Mouse (Mus musculus) lung, embryonic 16.5 days (tissue): ENCODE data around the gene Plce1. TPM values are rescaled to one million over a fixed set of nuclear protein-coding genes. Genes with fewer than 3 reads are reported as not detected.
A peak's percentile ranks its signal among the peaks of the same experiment; 100 is the strongest.
"Not testable (repeated sequence)": the region's sequence is repeated elsewhere in the genome, so short reads cannot be mapped to it uniquely, and the experiment has no call there.

Source experiments
- ATAC-seq: fragments of 200-750 bp; cut with Nextera tagmentation; 2 replicates; pipeline ENCODE4 v1.8.0; 2017; ENCODE audit warnings: low read depth, mild to moderate bottlenecking, moderate library complexity
- H3K27ac ChIP-seq: fragments of 300-500 bp; sonication (generic); 2 replicates; pipeline ENCODE4 v1.5.1; 2014; ENCODE audit warnings: mild to moderate bottlenecking, control low read depth, low read length
- H3K27me3 ChIP-seq: fragments of 300-500 bp; sonication (generic); 2 replicates; pipeline ENCODE4 v1.6.1; 2014; ENCODE audit warnings: low read depth, low read length, mixed read lengths; ENCODE audit not compliant: control insufficient read depth, insufficient read depth
- H3K36me3 ChIP-seq: fragments of 300-500 bp; sonication (generic); 2 replicates; pipeline ENCODE4 v1.6.1; 2014; ENCODE audit warnings: low read length; ENCODE audit not compliant: control insufficient read depth, insufficient read depth
- H3K4me1 ChIP-seq: fragments of 300-500 bp; sonication (generic); replicated peaks from 2 replicates; pipeline ENCODE4 v1.6.1; 2014; ENCODE audit warnings: low read length, mixed read lengths; ENCODE audit not compliant: control insufficient read depth, insufficient read depth
- H3K4me2 ChIP-seq: fragments of 300-500 bp; sonication (generic); 2 replicates; pipeline ENCODE4 v1.6.1; 2014; ENCODE audit warnings: low read depth, low read length, control low read depth
- H3K4me3 ChIP-seq: fragments of 300-500 bp; sonication (generic); 2 replicates; pipeline ENCODE4 v1.5.1; 2014; ENCODE audit warnings: mild to moderate bottlenecking, low read length, control low read depth
- H3K9ac ChIP-seq: fragments of 300-500 bp; sonication (generic); 2 replicates; pipeline ENCODE4 v1.6.1; 2014; ENCODE audit warnings: low read length, control low read depth
- H3K9me3 ChIP-seq: fragments of 300-500 bp; sonication (generic); 2 replicates; pipeline ENCODE4 v1.6.1; 2016; ENCODE audit warnings: low read length; ENCODE audit not compliant: control insufficient read depth
- WGBS: fragments of 180-500 bp; shearing (Covaris S2); extraction: QIAGEN DNeasy Blood & Tissue Kit; methylation state at CpG from one replicate; pipeline ENCODE4 v1.1.7; 2014; 5-methylcytosine and 5-hydroxymethylcytosine counted together
- polyA plus RNA-seq: library from polyadenylated mRNA; unstranded; fragments of >200 nt; fragmentation: Nextera tagmentation; extraction: Ambion mirVana; gene quantifications from 2 replicates; pipeline ENCODE4 v1.2.1, GENCODE M21; 2015

The Plce1 gene
- polyA plus RNA-seq, 1 experiment from 2014 or later, result 4.1 TPM

- WGBS, result 61% methylated on average over 1 of the region's 1 CpGs
- no peak overlapping the region for H3K27ac ChIP-seq
Measured at GRCm38 (mm10) chr19:38558816-38559215, 77.9 kb downstream of the Plce1 start.

GRCm38 (mm10) chr19:38561887-38562286 is 81.0 kb downstream of the Plce1 start:
- ATAC-seq, H3K9me3 ChIP-seq, H3K27me3 ChIP-seq, H3K4me3 ChIP-seq, H3K27ac ChIP-seq, H3K4me1 ChIP-seq, H3K4me2 ChIP-seq, H3K36me3 ChIP-seq, H3K9ac ChIP-seq: not testable (repeated sequence)
- WGBS, result 73% methylated on average over 1 of the region's 1 CpGs

More at GRCm38 (mm10) chr19:38558816-38559215, 77.9 kb downstream of the Plce1 start:
- no peak overlapping the region for H3K9ac ChIP-seq
- H3K27me3 ChIP-seq, result no peaks in the 10 kb centered on the region
- no peaks in the 10 kb centered on the region for H3K9me3 ChIP-seq
- H3K4me3 ChIP-seq, result no peak overlapping the region
- H3K4me1 ChIP-seq, result no peaks in the 10 kb centered on the region
- no peak overlapping the region for H3K4me2 ChIP-seq
- ATAC-seq, result no peak
- H3K36me3 ChIP-seq, result no peaks in the 10 kb centered on the region

- Histone ChIP-seq H3K9me3 (no peaks in the 10 kb centered on the region), H3K27ac (no peak overlapping the region), H3K4me2 (no peak overlapping the region), H3K4me3 (no peak overlapping the region), H3K4me1 (0 out of 2 replicates have a peak, but pooled peaks cover 2% of the 10 kb centered on the region), H3K27me3 (no peaks in the 10 kb centered on the region), H3K36me3 (no peaks in the 10 kb centered on the region), H3K9ac (no peak overlapping the region)
- ATAC-seq, result no peak
Measured at GRCm38 (mm10) chr19:38566156-38566555, 85.2 kb downstream of the Plce1 start.

GRCm38 (mm10) chr19:38566752-38567151 is 85.8 kb downstream of the Plce1 start:
- Histone ChIP-seq H3K27ac (no peak overlapping the region), H3K36me3 (no peaks in the 10 kb centered on the region), H3K4me2 (peak overlapping the region; percentile 12; the same call in 1 of the 2 replicates), H3K9me3 (no peaks in the 10 kb centered on the region), H3K27me3 (no peaks in the 10 kb centered on the region), H3K4me1 (0 out of 2 replicates have a peak, but pooled peaks cover 2% of the 10 kb centered on the region), H3K9ac (no peak overlapping the region), H3K4me3 (no peak overlapping the region)
- ATAC-seq, result peak; percentile 66
- WGBS, result 16% methylated on average over 7 of the region's 7 CpGs

- Histone ChIP-seq H3K27me3 (no peaks in the 10 kb centered on the region), H3K36me3 (no peaks in the 10 kb centered on the region), H3K9me3 (no peaks in the 10 kb centered on the region), H3K4me2 (no peak overlapping the region), H3K27ac (no peak overlapping the region), H3K4me1 (0 out of 2 replicates have a peak, but pooled peaks cover 2% of the 10 kb centered on the region), H3K4me3 (no peak overlapping the region), H3K9ac (no peak overlapping the region)
- ATAC-seq, result no peak
- 48% methylated on average over 5 of the region's 5 CpGs for WGBS
Measured at GRCm38 (mm10) chr19:38567331-38567730, 86.4 kb downstream of the Plce1 start.

GRCm38 (mm10) chr19:38578554-38579146 is 97.7 kb downstream of the Plce1 start:
- Histone ChIP-seq H3K9ac (no peak overlapping the region), H3K4me2 (peak overlapping the region; percentile 33), H3K9me3 (no peaks in the 10 kb centered on the region), H3K4me3 (0 out of 2 replicates have a peak overlapping the region, but pooled peaks have one; percentile 14), H3K27ac (no peak overlapping the region), H3K27me3 (no peaks in the 10 kb centered on the region), H3K36me3 (no peaks in the 10 kb centered on the region), H3K4me1 (peaks cover 6% of the 10 kb centered on the region)
- peak; percentile 71; the same call in 1 of the 2 replicates for ATAC-seq
- 7% methylated on average over 8 of the region's 8 CpGs for WGBS

- no peak for ATAC-seq
- WGBS, result 71% methylated on average over 1 of the region's 1 CpGs
- no peak overlapping the region for H3K4me2 ChIP-seq
- H3K9ac ChIP-seq, result no peak overlapping the region
- no peak overlapping the region for H3K27ac ChIP-seq
- H3K36me3 ChIP-seq, result no peaks in the 10 kb centered on the region
- no peaks in the 10 kb centered on the region for H3K27me3 ChIP-seq
- H3K4me1 ChIP-seq, result peaks cover 12% of the 10 kb centered on the region
- no peaks in the 10 kb centered on the region for H3K9me3 ChIP-seq
- no peak overlapping the region for H3K4me3 ChIP-seq
Measured at GRCm38 (mm10) chr19:38582861-38583260, 102.0 kb downstream of the Plce1 start.

GRCm38 (mm10) chr19:38587559-38587958 is 106.7 kb downstream of the Plce1 start:
- Histone ChIP-seq H3K27me3 (no peaks in the 10 kb centered on the region), H3K4me2 (no peak overlapping the region), H3K9ac (no peak overlapping the region), H3K36me3 (no peaks in the 10 kb centered on the region), H3K4me1 (peaks cover 9% of the 10 kb centered on the region), H3K27ac (no peak overlapping the region), H3K4me3 (no peak overlapping the region), H3K9me3 (no peaks in the 10 kb centered on the region)
- peak; percentile 57; the same call in 1 of the 2 replicates for ATAC-seq
- WGBS, result 22% methylated on average over 5 of the region's 5 CpGs

- 57% methylated on average over 5 of the region's 5 CpGs for WGBS
- no peak overlapping the region for H3K27ac ChIP-seq
- H3K9me3 ChIP-seq, result no peaks in the 10 kb centered on the region
- H3K4me2 ChIP-seq, result no peak overlapping the region
- no peak overlapping the region for H3K4me3 ChIP-seq
- ATAC-seq, result no peak
- H3K4me1 ChIP-seq, result peaks cover 12% of the 10 kb centered on the region
- no peak overlapping the region for H3K9ac ChIP-seq
- no peaks in the 10 kb centered on the region for H3K27me3 ChIP-seq
- H3K36me3 ChIP-seq, result no peaks in the 10 kb centered on the region
Measured at GRCm38 (mm10) chr19:38589466-38589865, 108.6 kb downstream of the Plce1 start.
